Mouse (Mus musculus) cerebellum, adult 18-20 months (tissue): ENCODE data around the gene Galnt17.

Experiments used
- DNase-seq, 2 experiments: peaks; one replicate each; pipeline ENCODE4 v3.0.0; 2021

Galnt17 gene

GRCm38 (mm10) chr5:131308397-131308796 is at the start of gene Galnt17:
Galnt17 (minus strand) TSS chr5:131308497.
- DNase-seq = no peak

- no peak for DNase-seq
Observed at GRCm38 (mm10) chr5:131334536-131334935, 26.2 kb upstream of the Galnt17 start.

- no peak for DNase-seq
Observed at GRCm38 (mm10) chr5:131321286-131321685, 13.0 kb upstream of the Galnt17 start.

GRCm38 (mm10) chr5:131319605-131320004 is 11.3 kb upstream of the Galnt17 start:
- no peak for DNase-seq

- no peak for DNase-seq
Observed at GRCm38 (mm10) chr5:131319141-131319540, 10.8 kb upstream of the Galnt17 start.

- DNase-seq = no peak
Observed at GRCm38 (mm10) chr5:131315016-131315415, 6.7 kb upstream of the Galnt17 start.

- DNase-seq = peak; percentile 86 to 89
Observed at GRCm38 (mm10) chr5:131307656-131308151, 593 bp downstream of the Galnt17 start.

GRCm38 (mm10) chr5:131306908-131307655 is 1.2 kb downstream of the Galnt17 start:
- peak; percentile 78 to 84 for DNase-seq

- DNase-seq = peak; percentile 51 to 61
Observed at GRCm38 (mm10) chr5:131306321-131306907, 1.9 kb downstream of the Galnt17 start.

GRCm38 (mm10) chr5:131305223-131305622 is 3.1 kb downstream of the Galnt17 start:
- DNase-seq = peak in 1 of 2 experiments; percentile 30

GRCm38 (mm10) chr5:131301526-131301925 is 6.8 kb downstream of the Galnt17 start:
- no peak for DNase-seq

GRCm38 (mm10) chr5:131293726-131294449 is 14.4 kb downstream of the Galnt17 start:
- no peak for DNase-seq

- DNase-seq = peak; percentile 28 to 29
Observed at GRCm38 (mm10) chr5:131287091-131287490, 21.2 kb downstream of the Galnt17 start.

GRCm38 (mm10) chr5:131286680-131287079 is 21.6 kb downstream of the Galnt17 start:
- DNase-seq = no peak

- no peak for DNase-seq
Observed at GRCm38 (mm10) chr5:131280349-131280748, 27.9 kb downstream of the Galnt17 start.

- DNase-seq = peak; percentile 37 to 42
Observed at GRCm38 (mm10) chr5:131279286-131279685, 29.0 kb downstream of the Galnt17 start.

GRCm38 (mm10) chr5:131277227-131277626 is 31.1 kb downstream of the Galnt17 start:
- peak; percentile 19 to 40 for DNase-seq

- peak in 1 of 2 experiments; percentile 39 for DNase-seq
Observed at GRCm38 (mm10) chr5:131266291-131266690, 42.0 kb downstream of the Galnt17 start.

GRCm38 (mm10) chr5:131264145-131264544 is 44.2 kb downstream of the Galnt17 start:
- no peak for DNase-seq

GRCm38 (mm10) chr5:131250701-131251636 is 57.3 kb downstream of the Galnt17 start:
- DNase-seq = peak; percentile 36 to 53

- no peak for DNase-seq
Observed at GRCm38 (mm10) chr5:131248416-131248815, 59.9 kb downstream of the Galnt17 start.

- no peak for DNase-seq
Observed at GRCm38 (mm10) chr5:131246591-131246990, 61.7 kb downstream of the Galnt17 start.
